Mouse (Mus musculus): ENCODE data around the gene Gm49450.

DNA sequence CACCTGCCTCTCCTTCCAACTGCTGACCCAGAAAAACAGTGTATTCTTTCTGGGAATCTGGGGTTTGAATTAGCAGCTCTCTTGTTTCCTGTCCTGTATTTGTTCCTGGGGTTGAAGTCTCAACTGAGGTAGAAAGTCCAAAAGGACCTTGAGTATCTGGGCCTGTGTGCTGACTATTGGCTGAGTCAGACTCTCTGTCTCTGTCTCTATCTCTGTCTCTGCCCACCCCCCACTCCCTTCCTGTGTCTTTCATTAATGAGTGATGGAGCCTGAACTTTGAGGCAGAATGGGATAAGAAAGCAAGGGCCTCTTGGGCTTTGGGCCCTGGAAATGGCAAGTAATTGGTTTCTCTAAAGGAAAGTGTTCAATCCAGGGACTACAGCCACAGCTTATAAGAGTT lies 69.7 kb downstream of the Gm49450 start:
- no peak for TF ChIP-seq CTCF (conservative IDR thresholded peaks at IDR 0.05; ENCODE audit: insufficient read depth, insufficient read length, low read depth, low read length)
- TF ChIP-seq POLR2A (IDR thresholded peaks at IDR 0.05; ENCODE audit: low read depth, low read length) = no peak

Data from kidney, adult 2 months (tissue).